Comparison of ENCODE assay signal across 29 mouse cellular contexts in the genomic region with DNA sequence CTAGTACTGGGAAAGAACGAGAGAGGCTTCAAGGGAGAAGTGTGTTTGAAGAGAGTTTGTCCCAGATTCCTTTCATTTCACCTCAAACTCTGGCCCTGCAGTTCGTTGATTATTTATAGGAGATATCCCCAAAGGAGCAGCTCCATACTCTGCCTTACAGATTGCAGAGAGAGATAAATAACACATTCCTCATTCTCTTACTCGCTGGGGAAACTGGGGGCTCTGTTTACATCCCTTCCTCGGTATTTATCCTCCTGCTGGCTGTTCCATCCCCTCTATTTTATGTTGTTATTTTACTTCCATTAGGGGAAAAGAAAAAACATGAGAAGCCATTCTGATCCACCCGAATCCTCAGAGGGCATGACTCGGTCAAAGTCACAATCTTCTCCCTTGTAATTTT.
DNase-seq lines count a peak whose midpoint lies in the region; ATAC-seq and TF ChIP-seq lines count a peak whose summit lies in the region.
"Had no signal": no experiment of that assay in that cellular context is flagged by ENCODE, and none has a peak within 500 bp of the region (broad histone marks: within the 10 kb centered on the region; RNA-seq: fewer than 3 reads in every experiment).

No protein-coding gene starts in this region.

- no peak for DNase-seq in hindbrain, embryonic 10.5 days (ENCODE audit: low spot score)
- DNase-seq in retina, embryonic 14.5 days (ENCODE audit: low spot score), result peak; percentile 19
- DNase-seq in right cerebral cortex, postnatal 14 days, result no peak
- DNase-seq: adrenal gland, adult 2 months; B cell, adult 2 months; cerebellum, adult 2 months; cerebellum, postnatal 25 days; gastrocnemius, postnatal 25 days; heart, adult 18-20 months; heart, postnatal 10 days; layer of hippocampus, postnatal 36 days; liver, postnatal 0 days; right cerebral cortex, adult 18-20 months; thymus, adult 18-20 months; thymus, postnatal 36 days had no signal

- H3K9me3 ChIP-seq in hindbrain, embryonic 12.5 days (replicated peaks), result no peaks in the 10 kb centered on the region
- no peaks in the 10 kb centered on the region for H3K9me3 ChIP-seq in hindbrain, embryonic 10.5 days
- H3K9me3 ChIP-seq in midbrain, embryonic 12.5 days, result no peaks in the 10 kb centered on the region
- no peaks in the 10 kb centered on the region for H3K9me3 ChIP-seq in midbrain, embryonic 16.5 days (replicated peaks; ENCODE audit: control insufficient read depth, low read length, poor library complexity, severe bottlenecking)
- H3K9me3 ChIP-seq: forebrain, embryonic 10.5 days; heart, embryonic 12.5 days; hindbrain, embryonic 15.5 days; intestine, embryonic 15.5 days; limb, embryonic 12.5 days; midbrain, embryonic 15.5 days had no signal

- H3K4me2 ChIP-seq in hindbrain, embryonic 12.5 days (replicated peaks), result no peak overlapping the region
- no peak overlapping the region for H3K4me2 ChIP-seq in midbrain, embryonic 12.5 days (replicated peaks)
- no peak overlapping the region for H3K4me2 ChIP-seq in midbrain, embryonic 16.5 days (ENCODE audit: low read length)
- H3K4me2 ChIP-seq: heart, embryonic 12.5 days; hindbrain, embryonic 15.5 days; intestine, embryonic 15.5 days; limb, embryonic 12.5 days; liver, embryonic 11.5 days; midbrain, embryonic 15.5 days had no signal

- H3K36me3 ChIP-seq in hindbrain, embryonic 12.5 days, result no peaks in the 10 kb centered on the region
- no peaks in the 10 kb centered on the region for H3K36me3 ChIP-seq in hindbrain, embryonic 10.5 days
- H3K36me3 ChIP-seq in midbrain, embryonic 12.5 days, result no peaks in the 10 kb centered on the region
- no peaks in the 10 kb centered on the region for H3K36me3 ChIP-seq in midbrain, embryonic 16.5 days (ENCODE audit: control insufficient read depth, insufficient read depth, low read length)
- H3K36me3 ChIP-seq: forebrain, embryonic 10.5 days; heart, embryonic 12.5 days; hindbrain, embryonic 15.5 days; intestine, embryonic 15.5 days; limb, embryonic 12.5 days; midbrain, embryonic 15.5 days had no signal

- 0 out of 2 replicates have a peak, but pooled peaks have one; percentile 22 for ATAC-seq in hindbrain, embryonic 12.5 days (ENCODE audit: low FRiP score)
- peak; percentile 47 for ATAC-seq in midbrain, embryonic 12.5 days (ENCODE audit: low FRiP score, low read depth)
- no peak for ATAC-seq in midbrain, embryonic 16.5 days
- ATAC-seq: forebrain, embryonic 16.5 days; intestine, embryonic 15.5 days; liver, postnatal 0 days; lung, postnatal 0 days; midbrain, embryonic 15.5 days had no signal

- no peaks in the 10 kb centered on the region for H3K27me3 ChIP-seq in hindbrain, embryonic 12.5 days
- no peaks in the 10 kb centered on the region for H3K27me3 ChIP-seq in hindbrain, embryonic 10.5 days (ENCODE audit: insufficient read depth, poor library complexity, severe bottlenecking)
- no peaks in the 10 kb centered on the region for H3K27me3 ChIP-seq in midbrain, embryonic 12.5 days
- no peaks in the 10 kb centered on the region for H3K27me3 ChIP-seq in midbrain, embryonic 16.5 days (ENCODE audit: control insufficient read depth, insufficient read depth, low read depth, low read length)
- H3K27me3 ChIP-seq: heart, embryonic 12.5 days; hindbrain, embryonic 15.5 days; intestine, embryonic 15.5 days; limb, embryonic 12.5 days; midbrain, embryonic 15.5 days had no signal

- 43% methylated on average over 6 of the region's 6 CpGs for WGBS in hindbrain, embryonic 12.5 days
- WGBS in hindbrain, embryonic 10.5 days, result 60% methylated on average over 6 of the region's 6 CpGs
- 62% methylated on average over 6 of the region's 6 CpGs for WGBS in midbrain, embryonic 12.5 days
- 56% methylated on average over 6 of the region's 6 CpGs for WGBS in midbrain, embryonic 16.5 days

- H3K4me1 ChIP-seq in hindbrain, embryonic 12.5 days, result no peaks in the 10 kb centered on the region
- H3K4me1 ChIP-seq in hindbrain, embryonic 10.5 days (replicated peaks), result no peaks in the 10 kb centered on the region
- no peaks in the 10 kb centered on the region for H3K4me1 ChIP-seq in midbrain, embryonic 12.5 days
- H3K4me1 ChIP-seq in midbrain, embryonic 16.5 days (ENCODE audit: control insufficient read depth, insufficient read depth, low read length), result no peaks in the 10 kb centered on the region
- peaks cover 3% of the 10 kb centered on the region; the same call in 1 of the 2 replicates for H3K4me1 ChIP-seq in embryonic fibroblast, embryonic 13.5 days (ENCODE audit: control insufficient read depth, insufficient read depth, low read length)
- H3K4me1 ChIP-seq: forebrain, embryonic 10.5 days; heart, embryonic 12.5 days; hindbrain, embryonic 15.5 days; intestine, embryonic 15.5 days; limb, embryonic 12.5 days; midbrain, embryonic 15.5 days had no signal

- H3K4me3 ChIP-seq in hindbrain, embryonic 12.5 days, result no peak overlapping the region
- no peak overlapping the region for H3K4me3 ChIP-seq in hindbrain, embryonic 10.5 days
- no peak overlapping the region for H3K4me3 ChIP-seq in midbrain, embryonic 12.5 days
- no peak overlapping the region for H3K4me3 ChIP-seq in midbrain, embryonic 16.5 days (ENCODE audit: low read depth, low read length)
- no peak overlapping the region for H3K4me3 ChIP-seq in embryonic fibroblast, embryonic 13.5 days (ENCODE audit: insufficient read depth, low read length)
- H3K4me3 ChIP-seq: forebrain, embryonic 10.5 days; heart, embryonic 12.5 days; hindbrain, embryonic 15.5 days; intestine, embryonic 15.5 days; limb, embryonic 12.5 days; midbrain, embryonic 15.5 days had no signal

- H3K27ac ChIP-seq in hindbrain, embryonic 12.5 days, result no peak overlapping the region
- H3K27ac ChIP-seq in hindbrain, embryonic 10.5 days, result no peak overlapping the region
- H3K27ac ChIP-seq in midbrain, embryonic 12.5 days (replicated peaks), result peak overlapping the region; percentile 54
- H3K27ac ChIP-seq in midbrain, embryonic 16.5 days (ENCODE audit: low read length), result no peak overlapping the region
- peak overlapping the region; percentile 61; the same call in 1 of the 2 replicates for H3K27ac ChIP-seq in embryonic fibroblast, embryonic 13.5 days (ENCODE audit: insufficient read depth, low read length)
- H3K27ac ChIP-seq: forebrain, embryonic 10.5 days; hindbrain, embryonic 15.5 days; intestine, embryonic 15.5 days; limb, embryonic 12.5 days; macrophage; midbrain, embryonic 15.5 days had no signal

- TF ChIP-seq POLR2A in embryonic fibroblast, embryonic 13.5 days (IDR thresholded peaks at IDR 0.05; ENCODE audit: low read depth, low read length), result no peak

- no peak for TF ChIP-seq CTCF in embryonic fibroblast, embryonic 13.5 days (IDR thresholded peaks at IDR 0.05; ENCODE audit: borderline replicate concordance, insufficient read depth, low read length)

- no peak overlapping the region for H3K9ac ChIP-seq in hindbrain, embryonic 12.5 days
- no peak overlapping the region for H3K9ac ChIP-seq in midbrain, embryonic 12.5 days (replicated peaks)
- H3K9ac ChIP-seq in midbrain, embryonic 16.5 days (ENCODE audit: low read depth, low read length), result no peak overlapping the region
- H3K9ac ChIP-seq: heart, embryonic 12.5 days; hindbrain, embryonic 15.5 days; intestine, embryonic 15.5 days; limb, embryonic 12.5 days; liver, postnatal 0 days; midbrain, embryonic 15.5 days had no signal

Comparison
In these comparisons a context has a peak if more than half of its experiments do, and no peak if none do; other contexts are left out.
1. H3K27ac ChIP-seq: peak in midbrain, embryonic 12.5 days (single experiment) and embryonic fibroblast, embryonic 13.5 days (single experiment); none in hindbrain, embryonic 12.5 days (single experiment), hindbrain, embryonic 10.5 days (single experiment) and midbrain, embryonic 16.5 days (single experiment).